Mouse (Mus musculus) forebrain, embryonic 12.5 days (tissue): Measurements from ENCODE around the gene Scpep1. TPM values are rescaled to one million over a fixed set of nuclear protein-coding genes. Genes with fewer than 3 reads are reported as not detected.
A peak's percentile ranks its signal among the peaks of the same experiment; 100 is the strongest.

ENCODE experiments used
- ATAC-seq: fragments of 200-750 bp; cut with Nextera tagmentation; 2 replicates; pipeline ENCODE4 v1.8.0; 2017; ENCODE audit warnings: moderate TSS enrichment; ENCODE audit not compliant: low FRiP score
- H3K27ac ChIP-seq: fragments of 300-500 bp; sonication (generic); 2 replicates; pipeline ENCODE4 v1.5.1; 2016; ENCODE audit warnings: mild to moderate bottlenecking
- H3K27me3 ChIP-seq: fragments of 300-500 bp; sonication (generic); 2 replicates; pipeline ENCODE4 v1.6.1; 2016; ENCODE audit warnings: mild to moderate bottlenecking
- H3K36me3 ChIP-seq: fragments of 300-500 bp; sonication (generic); replicated peaks from 2 replicates; pipeline ENCODE4 v1.6.1; 2016; ENCODE audit warnings: mild to moderate bottlenecking
- H3K4me1 ChIP-seq: fragments of 300-500 bp; sonication (generic); 2 replicates; pipeline ENCODE4 v1.6.1; 2016
- H3K4me2 ChIP-seq: fragments of 300-500 bp; sonication (generic); 2 replicates; pipeline ENCODE4 v1.6.1; 2016; ENCODE audit warnings: mild to moderate bottlenecking, moderate library complexity
- H3K4me3 ChIP-seq: fragments of 300-500 bp; sonication (generic); replicated peaks from 2 replicates; pipeline ENCODE4 v1.5.1; 2016; ENCODE audit warnings: mild to moderate bottlenecking
- H3K9ac ChIP-seq: fragments of 300-500 bp; sonication (generic); 2 replicates; pipeline ENCODE4 v1.6.1; 2016; ENCODE audit warnings: mild to moderate bottlenecking
- H3K9me3 ChIP-seq: fragments of 300-500 bp; sonication (generic); 2 replicates; pipeline ENCODE4 v1.6.1; 2016
- WGBS: fragments of 180-500 bp; shearing (Covaris S2); methylation state at CpG from one replicate; pipeline ENCODE4 v1.1.7; 2016; 5-methylcytosine and 5-hydroxymethylcytosine counted together
- polyA plus RNA-seq: library from polyadenylated mRNA; unstranded; fragments of >200 nt; fragmentation: Nextera tagmentation; extraction: Ambion mirVana; gene quantifications from 2 replicates; pipeline ENCODE4 v1.2.1, GENCODE M21; 2016

The Scpep1 gene
- polyA plus RNA-seq, 1 experiment from 2014 or later: 47.3 TPM

DNA sequence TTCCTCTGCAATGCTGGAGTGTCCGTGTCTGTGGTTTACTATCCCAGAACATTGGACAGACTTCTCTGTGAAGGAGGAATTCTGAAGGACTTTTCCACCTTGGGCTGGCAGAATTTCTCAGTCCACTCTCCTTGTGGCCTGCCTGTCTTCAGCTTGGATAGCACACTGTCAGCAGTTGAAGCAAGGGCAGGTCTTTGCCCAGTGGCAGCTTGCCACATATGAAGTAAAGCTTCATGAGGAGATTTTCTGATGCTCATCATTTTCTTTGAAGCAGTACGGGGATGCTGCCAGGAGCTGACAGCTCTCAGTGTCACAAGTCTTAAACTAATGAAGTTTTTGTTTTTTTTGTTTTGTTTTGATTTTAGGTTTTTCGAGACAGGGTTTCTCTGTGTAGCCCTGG, 3.6 kb upstream of the Scpep1 start:
- no peaks in the 10 kb centered on the region for H3K36me3 ChIP-seq
- no peaks in the 10 kb centered on the region for H3K9me3 ChIP-seq
- ATAC-seq: no peak
- H3K4me3 ChIP-seq: no peak overlapping the region
- H3K27me3 ChIP-seq: no peaks in the 10 kb centered on the region
- no peak overlapping the region for H3K9ac ChIP-seq
- no peak overlapping the region for H3K27ac ChIP-seq
- H3K4me1 ChIP-seq: peaks cover 11% of the 10 kb centered on the region
- H3K4me2 ChIP-seq: no peak overlapping the region
- WGBS: 80% methylated on average over 3 of the region's 3 CpGs

DNA sequence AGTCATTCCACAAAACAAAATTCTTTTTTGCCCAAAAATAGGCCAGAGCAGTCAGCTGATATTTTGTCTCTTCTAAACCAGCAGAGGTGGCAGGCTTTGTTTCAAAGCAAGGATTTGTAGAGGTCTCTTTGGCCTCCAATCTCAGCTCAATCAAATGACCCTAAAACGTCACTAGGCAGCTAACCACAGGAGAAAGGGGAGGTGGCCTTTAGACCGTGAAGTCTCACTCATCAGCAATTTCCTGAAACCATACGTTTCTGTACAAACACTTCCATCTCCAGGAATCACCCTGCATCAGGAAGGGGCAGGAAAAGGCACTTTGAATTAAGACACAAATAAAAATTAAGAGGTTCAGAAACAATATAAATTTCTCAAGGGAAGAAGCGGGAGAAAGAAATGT, 462 bp downstream of the Scpep1 start:
- peak overlapping the region; percentile 53 for H3K4me3 ChIP-seq
- 2% methylated on average over 4 of the region's 4 CpGs for WGBS
- H3K4me1 ChIP-seq: peaks cover 11% of the 10 kb centered on the region
- H3K36me3 ChIP-seq: peaks cover 15% of the 10 kb centered on the region; the same call in 1 of the 2 replicates
- peak overlapping the region; percentile 55 for H3K4me2 ChIP-seq
- no peaks in the 10 kb centered on the region for H3K9me3 ChIP-seq
- H3K27ac ChIP-seq: peak overlapping the region; percentile 42; the same call in 1 of the 2 replicates
- peak overlapping the region; percentile 61 for H3K9ac ChIP-seq
- ATAC-seq: peak; percentile 60
- no peaks in the 10 kb centered on the region for H3K27me3 ChIP-seq

DNA sequence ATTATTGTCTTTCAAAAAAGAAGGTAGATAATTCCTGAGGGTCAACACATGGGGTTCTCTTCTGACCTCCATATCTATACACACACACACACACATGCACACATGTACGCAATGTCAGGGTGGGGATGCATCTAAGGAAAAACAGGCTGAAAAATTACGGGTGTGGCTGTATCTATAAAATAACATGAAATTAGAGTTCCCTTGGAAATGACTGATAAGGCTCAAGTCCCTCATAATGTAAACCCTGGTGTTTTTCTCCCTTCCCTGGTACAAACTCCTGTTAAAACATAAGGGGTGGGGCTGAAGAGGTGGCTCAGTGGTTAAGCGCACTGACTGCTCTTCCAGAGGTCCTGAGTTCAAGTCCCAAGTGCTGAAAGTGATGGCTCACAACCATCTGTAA, 1.7 kb downstream of the Scpep1 start:
- WGBS: 99% methylated on average over 3 of the region's 3 CpGs
- H3K9me3 ChIP-seq: no peaks in the 10 kb centered on the region
- H3K4me3 ChIP-seq: no peak overlapping the region
- no peak overlapping the region for H3K27ac ChIP-seq
- peaks cover 11% of the 10 kb centered on the region for H3K4me1 ChIP-seq
- H3K9ac ChIP-seq: no peak overlapping the region
- H3K4me2 ChIP-seq: no peak overlapping the region
- no peak for ATAC-seq
- H3K36me3 ChIP-seq: peaks cover 20% of the 10 kb centered on the region; the same call in 1 of the 2 replicates
- no peaks in the 10 kb centered on the region for H3K27me3 ChIP-seq

DNA sequence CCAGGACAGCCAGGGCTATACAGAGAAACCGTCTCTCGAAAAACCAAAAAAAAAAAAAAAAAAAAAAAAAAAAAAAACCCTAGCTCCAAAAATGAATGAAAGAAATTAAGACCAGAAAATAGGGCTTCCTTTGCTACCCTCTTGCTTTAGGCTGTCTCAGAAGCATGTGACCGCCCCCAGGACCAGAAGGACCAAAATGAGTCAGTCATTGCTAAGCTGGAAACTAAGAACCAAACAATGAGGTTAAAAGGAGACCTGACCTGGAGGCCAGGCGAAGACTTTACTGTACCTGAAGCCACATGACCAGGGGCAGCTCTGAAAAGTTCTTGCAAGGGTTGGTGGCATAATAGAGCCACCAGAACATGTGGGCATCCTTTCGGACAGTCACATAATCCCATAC, 3.1 kb downstream of the Scpep1 start:
- H3K27me3 ChIP-seq: no peaks in the 10 kb centered on the region
- H3K4me1 ChIP-seq: peaks cover 11% of the 10 kb centered on the region
- no peak overlapping the region for H3K4me2 ChIP-seq
- no peak overlapping the region for H3K27ac ChIP-seq
- H3K9ac ChIP-seq: no peak overlapping the region
- WGBS: 94% methylated on average over 5 of the region's 5 CpGs
- no peak for ATAC-seq
- peaks cover 20% of the 10 kb centered on the region; the same call in 1 of the 2 replicates for H3K36me3 ChIP-seq
- H3K9me3 ChIP-seq: no peaks in the 10 kb centered on the region
- H3K4me3 ChIP-seq: no peak overlapping the region

DNA sequence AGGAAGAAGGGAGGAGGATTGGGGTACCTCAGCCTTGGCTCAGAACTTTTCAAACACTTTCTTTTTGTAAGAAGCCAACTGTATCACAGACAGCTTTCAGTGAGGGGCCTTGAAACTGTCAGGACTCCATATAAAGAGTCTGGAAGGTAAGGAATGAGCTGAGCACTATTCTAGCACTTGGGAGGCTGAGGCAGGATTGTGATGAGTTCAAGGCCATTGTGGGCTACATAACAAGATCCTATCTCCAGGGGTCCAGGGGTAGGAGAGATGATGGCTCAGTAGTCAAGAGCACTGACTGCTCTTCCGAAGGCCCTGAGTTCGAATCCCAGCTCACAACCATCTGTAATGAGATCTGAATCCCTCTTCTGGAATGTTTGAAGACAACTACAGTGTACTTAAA, 3.7 kb downstream of the Scpep1 start:
- Histone ChIP-seq H3K27ac (no peak overlapping the region), H3K36me3 (peaks cover 25% of the 10 kb centered on the region), H3K9me3 (no peaks in the 10 kb centered on the region), H3K4me2 (no peak overlapping the region), H3K4me3 (no peak overlapping the region), H3K27me3 (no peaks in the 10 kb centered on the region), H3K4me1 (peaks cover 11% of the 10 kb centered on the region), H3K9ac (no peak overlapping the region)
- 92% methylated on average over 2 of the region's 2 CpGs for WGBS
- no peak for ATAC-seq

DNA sequence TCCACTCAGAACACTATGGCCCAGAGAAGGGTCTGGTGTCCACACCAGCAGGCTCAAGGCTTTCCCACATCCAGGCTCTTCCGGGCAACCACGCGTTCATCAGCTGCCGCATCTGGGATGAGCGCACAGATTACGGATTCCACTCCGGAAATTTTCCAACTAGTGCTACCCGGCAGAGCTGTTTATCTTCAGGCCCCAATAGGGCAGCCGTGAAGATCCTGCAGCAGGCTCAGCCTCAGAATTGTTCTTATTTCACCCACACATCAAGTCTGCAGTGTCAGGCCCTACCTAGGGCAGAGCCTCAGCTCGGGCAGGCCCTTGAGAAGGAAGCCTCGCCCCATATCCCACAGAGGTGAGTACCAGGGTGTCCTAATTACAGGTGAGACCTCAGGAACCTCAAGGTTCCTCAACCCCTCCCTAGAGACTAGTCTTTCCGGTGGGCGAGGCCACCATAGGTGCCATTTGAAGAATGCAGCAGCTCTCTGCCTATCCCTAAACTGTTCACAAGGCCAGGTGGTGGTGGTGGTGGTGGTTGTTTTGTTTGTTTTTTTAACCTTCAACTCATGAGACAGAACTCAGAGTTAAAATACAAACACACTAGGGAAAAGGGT, 4.5 kb downstream of the Scpep1 start:
- Histone ChIP-seq H3K9ac (no peak overlapping the region), H3K27ac (no peak overlapping the region), H3K4me1 (peaks cover 11% of the 10 kb centered on the region), H3K9me3 (no peaks in the 10 kb centered on the region), H3K36me3 (peaks cover 28% of the 10 kb centered on the region), H3K27me3 (no peaks in the 10 kb centered on the region), H3K4me3 (no peak overlapping the region), H3K4me2 (no peak overlapping the region)
- WGBS: 93% methylated on average over 13 of the region's 13 CpGs
- ATAC-seq: no peak

DNA sequence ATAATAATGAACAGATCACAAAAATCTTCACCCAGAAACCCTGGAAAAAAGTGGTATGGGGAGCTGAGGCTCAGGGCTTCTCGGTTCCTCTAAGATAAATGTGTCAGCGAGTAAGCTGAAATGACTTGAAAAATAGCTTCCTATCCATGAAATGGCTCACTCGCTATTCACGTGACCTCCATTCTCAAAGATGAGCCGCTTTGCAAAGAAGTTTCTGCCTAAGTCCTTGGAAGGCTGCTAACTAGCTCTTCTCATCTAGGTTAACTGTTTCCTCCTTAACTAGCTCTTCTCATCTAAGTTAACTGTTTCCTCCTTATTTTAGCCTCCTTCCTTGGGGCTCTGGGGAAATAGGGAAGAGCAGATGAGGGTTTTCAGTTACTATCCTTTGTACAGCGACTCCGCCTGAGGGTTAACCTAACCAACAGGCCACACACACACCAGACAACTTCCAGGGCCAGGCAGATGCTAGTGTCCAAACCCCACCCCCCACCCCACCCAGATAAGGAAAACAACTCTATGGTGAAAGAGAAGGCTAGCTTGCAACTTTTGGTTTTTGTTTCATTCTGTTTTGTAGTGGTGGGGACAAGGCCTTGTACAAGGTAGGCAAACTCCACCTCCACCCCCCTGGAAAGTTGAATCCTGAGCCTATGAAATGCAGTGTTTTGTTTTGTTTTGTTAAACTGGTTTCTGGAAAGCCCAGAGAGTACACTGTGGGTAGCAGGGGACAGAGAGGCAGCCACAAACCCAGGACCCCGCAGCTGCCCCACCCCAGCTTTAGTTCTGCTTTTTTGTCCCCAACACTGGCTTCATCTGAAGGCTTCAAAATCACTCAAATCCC, 5.2 kb downstream of the Scpep1 start:
- Histone ChIP-seq H3K27me3 (no peaks in the 10 kb centered on the region), H3K4me1 (peaks cover 9% of the 10 kb centered on the region), H3K4me2 (no peak overlapping the region), H3K4me3 (no peak overlapping the region), H3K9me3 (no peaks in the 10 kb centered on the region), H3K36me3 (peaks cover 34% of the 10 kb centered on the region), H3K27ac (no peak overlapping the region), H3K9ac (no peak overlapping the region)
- WGBS: 95% methylated on average over 8 of the region's 8 CpGs
- no peak for ATAC-seq

DNA sequence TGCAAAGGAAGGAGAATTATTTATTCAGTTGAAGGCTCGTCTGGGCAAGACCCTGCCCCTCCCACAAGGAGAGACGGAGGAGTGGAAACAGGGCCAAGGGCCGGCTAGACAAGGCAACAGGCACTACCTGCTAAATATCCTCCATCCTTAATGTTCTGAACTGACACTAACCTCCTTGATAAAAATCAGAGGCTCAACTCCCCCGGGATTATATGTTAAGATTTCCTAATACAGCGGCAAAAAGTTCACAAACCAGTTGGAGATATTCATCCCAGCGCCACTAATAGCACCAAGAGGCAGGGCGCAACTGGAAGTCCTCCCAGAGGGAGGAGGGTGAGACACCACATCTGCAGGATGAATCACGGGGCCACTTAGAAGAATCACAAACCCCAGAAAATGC, 6.4 kb downstream of the Scpep1 start:
- ATAC-seq: no peak
- Histone ChIP-seq H3K27ac (no peak overlapping the region), H3K9ac (no peak overlapping the region), H3K4me2 (no peak overlapping the region), H3K4me1 (no peaks in the 10 kb centered on the region), H3K4me3 (no peak overlapping the region), H3K27me3 (no peaks in the 10 kb centered on the region), H3K36me3 (peaks cover 42% of the 10 kb centered on the region), H3K9me3 (no peaks in the 10 kb centered on the region)
- 78% methylated on average over 8 of the region's 8 CpGs for WGBS

DNA sequence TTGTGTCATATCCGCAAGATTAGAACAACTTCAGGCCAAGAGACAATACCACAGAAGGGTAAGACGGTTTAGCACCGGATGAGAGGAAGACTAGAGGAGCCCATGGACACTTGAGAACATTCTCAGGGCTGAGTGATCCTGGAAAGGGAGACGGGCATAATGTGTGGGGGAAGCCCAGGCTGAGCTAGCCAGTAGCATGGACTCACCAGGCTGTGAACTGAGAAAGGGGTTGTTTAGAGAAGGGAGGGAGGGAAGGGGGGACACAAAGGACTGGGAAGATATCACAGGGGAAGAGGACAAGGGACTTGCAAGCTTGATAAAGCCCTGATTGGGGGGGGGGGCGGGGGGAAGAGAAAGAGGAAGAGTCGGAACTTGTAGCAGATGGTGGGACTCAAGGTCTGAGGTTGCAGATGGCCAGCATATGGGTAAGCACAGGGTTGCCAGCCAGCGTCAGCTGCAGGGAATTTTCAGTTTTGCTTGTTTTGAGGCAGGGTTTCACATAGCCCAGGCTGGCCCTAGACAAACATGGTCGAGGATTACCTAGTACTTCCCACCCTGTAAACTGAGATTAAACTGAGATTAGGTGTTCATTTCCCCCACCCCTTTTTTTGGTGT, 9.2 kb downstream of the Scpep1 start:
- H3K27ac ChIP-seq: no peak overlapping the region
- no peaks in the 10 kb centered on the region for H3K4me1 ChIP-seq
- no peaks in the 10 kb centered on the region for H3K9me3 ChIP-seq
- no peak for ATAC-seq
- H3K27me3 ChIP-seq: no peaks in the 10 kb centered on the region
- no peak overlapping the region for H3K4me3 ChIP-seq
- peaks cover 43% of the 10 kb centered on the region for H3K36me3 ChIP-seq
- H3K9ac ChIP-seq: no peak overlapping the region
- H3K4me2 ChIP-seq: no peak overlapping the region
- WGBS: 83% methylated on average over 7 of the region's 8 CpGs

DNA sequence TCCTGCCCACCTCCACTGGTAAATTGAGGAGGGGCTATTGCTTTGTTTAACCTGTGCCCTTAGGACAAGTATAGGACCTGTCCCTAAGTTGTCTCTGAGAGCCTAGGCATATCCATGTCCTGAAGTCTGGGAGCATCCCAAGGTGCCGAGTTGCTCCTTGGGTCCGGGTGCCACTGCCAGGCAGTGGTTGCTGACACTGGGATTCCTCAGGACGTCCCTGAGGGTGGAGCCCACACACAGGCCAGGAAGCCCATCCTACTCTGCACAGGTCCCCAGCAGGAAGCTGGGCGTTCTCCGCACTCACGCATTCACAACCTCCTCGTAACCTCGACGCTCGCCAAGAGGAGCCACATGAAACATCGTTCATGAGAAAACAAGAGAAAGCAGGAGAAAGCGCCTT, 13.8 kb downstream of the Scpep1 start:
- peaks cover 46% of the 10 kb centered on the region for H3K36me3 ChIP-seq
- 86% methylated on average over 12 of the region's 12 CpGs for WGBS
- ATAC-seq: no peak
- H3K9ac ChIP-seq: no peak overlapping the region
- H3K9me3 ChIP-seq: no peaks in the 10 kb centered on the region
- H3K27me3 ChIP-seq: no peaks in the 10 kb centered on the region
- no peaks in the 10 kb centered on the region for H3K4me1 ChIP-seq
- no peak overlapping the region for H3K4me2 ChIP-seq
- H3K4me3 ChIP-seq: no peak overlapping the region
- H3K27ac ChIP-seq: no peak overlapping the region

DNA sequence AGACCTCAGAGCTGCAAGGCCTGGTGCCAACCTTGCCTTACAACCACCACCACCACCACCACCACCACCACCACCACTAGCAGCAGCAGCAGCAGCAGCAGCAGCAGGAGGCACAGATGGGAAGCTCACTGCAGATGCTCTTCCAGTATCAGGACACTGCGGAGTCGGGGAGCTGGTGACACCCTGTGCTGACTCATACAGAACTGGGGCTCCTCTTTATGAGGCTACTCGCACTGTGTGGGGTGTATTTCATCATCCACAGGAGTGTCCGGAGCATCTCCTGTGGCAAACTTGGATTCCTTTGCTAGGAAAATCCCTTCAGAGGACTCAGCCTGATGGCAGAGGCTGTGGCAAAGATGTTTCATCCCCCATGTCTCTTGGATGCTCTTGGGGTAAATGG, 15.6 kb downstream of the Scpep1 start:
- Histone ChIP-seq H3K27me3 (no peaks in the 10 kb centered on the region), H3K9me3 (no peaks in the 10 kb centered on the region), H3K4me1 (no peaks in the 10 kb centered on the region), H3K27ac (no peak overlapping the region), H3K9ac (no peak overlapping the region), H3K36me3 (peaks cover 53% of the 10 kb centered on the region), H3K4me2 (no peak overlapping the region), H3K4me3 (no peak overlapping the region)
- ATAC-seq: no peak
- WGBS: 95% methylated on average over 4 of the region's 4 CpGs

DNA sequence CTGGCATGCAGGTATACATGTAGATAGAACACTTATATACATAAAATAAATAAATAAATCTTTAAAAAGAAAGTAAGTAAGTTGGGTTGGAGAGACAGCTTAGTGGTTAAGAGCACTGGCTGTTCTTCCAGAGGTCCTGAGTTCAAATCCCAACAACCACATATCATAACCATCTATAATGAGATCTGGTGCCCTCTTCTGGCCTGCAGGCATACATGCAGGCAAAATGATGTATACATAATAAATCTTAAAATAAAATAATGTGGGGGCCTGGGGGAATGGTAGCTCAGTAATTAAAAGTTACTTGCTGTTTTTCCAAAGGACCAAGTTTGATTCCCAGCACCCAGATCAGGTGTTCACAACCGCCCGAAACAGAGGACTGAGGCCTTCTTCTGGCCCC, 16.5 kb downstream of the Scpep1 start:
- Histone ChIP-seq H3K4me1 (no peaks in the 10 kb centered on the region), H3K9me3 (no peaks in the 10 kb centered on the region), H3K4me3 (no peak overlapping the region), H3K4me2 (no peak overlapping the region), H3K9ac (no peak overlapping the region), H3K27me3 (no peaks in the 10 kb centered on the region), H3K27ac (no peak overlapping the region), H3K36me3 (peaks cover 47% of the 10 kb centered on the region)
- 99% methylated on average over 2 of the region's 2 CpGs for WGBS
- no peak for ATAC-seq
